In the genomic region with DNA sequence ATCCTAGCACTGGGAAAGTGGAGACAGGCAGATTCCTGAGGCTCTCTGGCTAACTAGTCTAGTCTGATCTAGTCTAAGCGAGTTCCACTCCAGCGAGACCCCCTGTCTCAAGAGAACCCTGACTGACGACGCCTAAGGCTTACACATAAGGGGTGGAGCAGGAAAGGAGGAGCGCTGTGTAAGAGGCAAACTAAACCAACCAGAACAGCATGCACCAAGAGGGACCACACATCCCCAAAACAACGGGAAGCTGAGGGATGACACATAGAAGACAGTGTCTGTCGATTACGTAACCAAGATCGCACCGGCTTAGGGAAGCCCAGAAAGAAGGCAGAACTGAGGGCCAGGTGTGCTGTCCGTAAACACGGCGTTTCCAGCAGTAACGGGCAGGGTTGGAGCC, we compare ENCODE assay signal across 16 mouse cellular contexts. TPM values are rescaled to one million over a fixed set of nuclear protein-coding genes. Genes with fewer than 3 reads are reported as not detected.
"Had no signal": no experiment of that assay in that cellular context is flagged by ENCODE, and none has a peak within 500 bp of the region (broad histone marks: within the 10 kb centered on the region; RNA-seq: fewer than 3 reads in every experiment).

No protein-coding gene starts in this region.

- H3K4me3 ChIP-seq: limb, embryonic 12.5 days; liver, embryonic 13.5 days; lung, embryonic 15.5 days; midbrain, embryonic 12.5 days; neural tube, embryonic 13.5 days; stomach, embryonic 15.5 days had no signal

- H3K36me3 ChIP-seq: limb, embryonic 12.5 days; liver, embryonic 13.5 days; lung, embryonic 15.5 days; midbrain, embryonic 12.5 days; neural tube, embryonic 13.5 days; stomach, embryonic 15.5 days had no signal

- H3K9ac ChIP-seq: limb, embryonic 12.5 days; liver, embryonic 13.5 days; liver, postnatal 0 days; lung, embryonic 15.5 days; midbrain, embryonic 12.5 days; neural tube, embryonic 13.5 days; stomach, embryonic 15.5 days had no signal

- H3K4me1 ChIP-seq: limb, embryonic 12.5 days; midbrain, embryonic 12.5 days; neural tube, embryonic 13.5 days; stomach, embryonic 15.5 days had no signal

- ATAC-seq: liver, postnatal 0 days had no signal

- DNase-seq: kidney, adult 8-10 months; kidney, postnatal 25 days; layer of hippocampus, adult 9-11 months; liver; liver, embryonic 13.5 days; liver, postnatal 0 days; right cerebral cortex, postnatal 14 days; thymus, adult 2 months; thymus, postnatal 36 days had no signal

- H3K27ac ChIP-seq: limb, embryonic 12.5 days; liver, embryonic 13.5 days; lung, embryonic 15.5 days; midbrain, embryonic 12.5 days; neural tube, embryonic 13.5 days; stomach, embryonic 15.5 days had no signal

- H3K9me3 ChIP-seq: limb, embryonic 12.5 days; liver, embryonic 13.5 days; lung, embryonic 15.5 days; midbrain, embryonic 12.5 days; neural tube, embryonic 13.5 days; stomach, embryonic 15.5 days had no signal

RNA-seq across cellular contexts. Expression of a gene that starts 2.6 kb away (rescaled TPM):
- total RNA-seq: megakaryocyte-erythroid progenitor cell, adult 5-6 weeks had no signal

RNA-seq across cellular contexts. Expression of a gene that starts 16.0 kb away (rescaled TPM):
- total RNA-seq: left cerebral cortex, postnatal 36 days had no signal
